Mouse (Mus musculus): ENCODE data around the gene Nkx2-4. TPM values are rescaled to one million over a fixed set of nuclear protein-coding genes. Genes with fewer than 3 reads are reported as not detected.

Gene Nkx2-4
- polyA plus RNA-seq, 1 experiment = not detected

Other genes with a start within 250 kb of the Nkx2-4 start
- gene Kiz, start 229.6 kb downstream of the Nkx2-4 start, polyA plus RNA-seq (2012; rRNA removed) = 15.6 and 19.7 TPM in 2 replicates
- 31.3 and 35.8 TPM in 2 replicates for gene Xrn2, start 72.4 kb downstream of the Nkx2-4 start, polyA plus RNA-seq (2012; rRNA removed)
- 7.0 and 7.4 TPM in 2 replicates for gene Nkx2-2, start 108.8 kb upstream of the Nkx2-4 start, polyA plus RNA-seq (2012; rRNA removed)

All from frontal cortex, adult 2 months (tissue).